Mouse (Mus musculus) thymus, adult 2 months (tissue): Measurements from ENCODE around the gene Ssr4.

ENCODE experiments used
- CTCF ChIP-seq: fragments of 200-500 bp; IDR thresholded peaks from 2 replicates; pipeline ENCODE4 v1.5.1; 2012; ENCODE audit warnings: mild to moderate bottlenecking, control low read depth, low read length, moderate library complexity, borderline replicate concordance; ENCODE audit not compliant: control insufficient read depth, poor library complexity, insufficient read depth; ENCODE audit errors: extremely low read depth
- POLR2A ChIP-seq: fragments of 200-500 bp; IDR thresholded peaks from 2 replicates; pipeline ENCODE4 v1.6.1; 2012; ENCODE audit warnings: mild to moderate bottlenecking, low read length, control low read depth, moderate library complexity; ENCODE audit not compliant: control insufficient read depth, poor library complexity, insufficient read depth; ENCODE audit errors: extremely low read depth

GRCm38 (mm10) chrX:73805814-73806213 lies 19.0 kb downstream of the Ssr4 start:
- no peak for TF ChIP-seq POLR2A
- TF ChIP-seq CTCF = no peak
